Mouse (Mus musculus) urinary bladder, adult 18-20 months (tissue): ENCODE measurements around the gene Abhd16a.
A peak's percentile ranks its signal among the peaks of the same experiment; 100 is the strongest.
"Not testable (repeated sequence)": the region's sequence is repeated elsewhere in the genome, so short reads cannot be mapped to it uniquely, and the experiment has no call there.

Experiments
- DNase-seq, 2 experiments: peaks; one replicate each; pipeline ENCODE4 v3.0.0; 2022; ENCODE audit warnings: low spot score in 2 of 2, mixed read lengths in 2 of 2

The Abhd16a gene

DNA sequence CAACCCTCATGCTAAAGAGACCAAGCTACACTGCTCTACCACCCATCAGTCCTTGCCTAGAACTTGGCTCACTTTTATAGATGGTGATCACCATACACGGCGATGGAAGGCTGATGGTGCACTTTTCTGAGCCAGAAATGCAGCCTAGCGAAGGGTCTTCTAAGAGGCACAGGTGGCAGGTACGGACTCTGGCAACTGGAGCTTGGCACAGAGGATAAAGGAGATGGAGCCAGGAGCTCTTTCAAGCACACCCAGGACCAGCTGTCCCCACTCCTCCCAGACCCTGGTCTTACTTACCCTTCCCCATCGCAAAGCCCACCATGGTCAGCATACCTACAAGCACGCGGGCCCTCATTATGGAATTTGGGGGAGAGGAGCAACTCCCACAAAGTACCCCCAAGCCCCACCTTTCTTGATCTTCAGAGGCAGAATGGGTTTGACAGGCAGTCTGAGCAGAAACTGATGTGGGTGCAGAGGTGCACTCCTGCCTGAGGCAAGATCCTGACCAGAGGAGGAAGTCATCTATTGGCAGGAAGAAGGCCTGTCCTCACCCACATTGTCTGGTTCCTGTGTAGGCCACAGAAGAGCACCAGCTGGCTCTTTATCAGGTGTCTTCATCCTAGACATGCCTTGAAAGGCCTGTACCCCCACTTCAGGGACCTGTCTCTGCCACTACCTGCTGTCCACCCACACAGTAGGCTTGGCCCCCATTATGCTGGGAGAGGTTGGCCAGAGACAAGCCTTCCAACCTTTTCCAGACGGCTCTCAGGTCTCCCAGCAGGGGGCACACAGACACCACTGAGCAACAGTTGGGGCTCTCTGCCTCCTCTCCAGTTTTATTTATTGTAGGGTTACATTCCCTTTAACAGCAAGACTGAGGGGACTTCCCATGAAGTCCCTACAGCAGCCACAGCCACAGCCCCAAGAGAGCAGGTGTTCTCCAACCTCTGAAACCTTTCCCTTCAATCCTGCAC is 26.3 kb downstream of the Abhd16a start, which contains the start of gene Ly6g5b:
Gene Ly6g5b, minus strand, starts transcription at position 383 of the 974 bp plus-strand sequence.
- no peak for DNase-seq

- peak in 1 of 2 experiments; percentile 25 for DNase-seq
Measured at GRCm38 (mm10) chr17:35120745-35121142, 31.7 kb downstream of the Abhd16a start.

DNA sequence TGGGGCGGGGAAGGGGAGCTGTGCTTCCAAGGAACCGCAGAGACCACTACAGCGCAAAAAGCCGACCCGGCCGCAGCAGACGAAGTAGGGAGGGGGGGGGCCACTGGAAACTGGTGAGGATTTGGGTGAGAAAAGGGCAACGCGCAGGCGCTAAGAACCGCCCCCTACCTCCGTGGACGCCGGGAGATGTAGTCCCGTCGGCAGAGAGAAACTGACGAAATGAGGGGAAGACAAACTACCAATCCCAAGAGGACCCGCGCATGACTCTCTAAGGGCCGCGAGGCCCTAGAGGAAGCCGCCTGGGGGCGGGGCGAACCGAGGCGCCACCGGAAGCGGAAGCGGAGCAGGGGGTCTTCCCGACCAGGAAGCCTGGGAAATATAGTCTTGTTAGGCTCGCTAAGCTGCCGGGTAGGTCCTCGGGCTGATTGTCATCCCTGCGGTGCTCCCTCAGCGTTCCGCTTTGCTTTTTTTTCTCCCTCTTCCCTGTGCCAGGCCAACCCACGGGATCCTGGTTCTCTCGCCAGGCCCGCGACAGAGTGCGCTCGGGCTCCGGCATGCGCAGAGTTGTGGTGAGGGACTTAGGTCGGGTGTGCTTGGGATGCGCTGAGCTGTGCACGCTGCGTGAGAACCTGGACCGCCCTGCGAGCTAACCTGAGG is 32.2 kb downstream of the Abhd16a start, which contains the start of gene Gpank1:
Gene Gpank1, plus strand, starts transcription at position 313 of the 657 bp plus-strand sequence.
- peak; percentile 90 to 98 for DNase-seq

- DNase-seq, result no peak
Measured at GRCm38 (mm10) chr17:35121871-35122303, 32.8 kb downstream of the Abhd16a start, which contains the start of gene Csnk2b. Gene Csnk2b, minus strand, starts transcription at chr17:35122053.

- DNase-seq, result not testable (repeated sequence)
Measured at GRCm38 (mm10) chr17:35123287-35123686, 34.2 kb downstream of the Abhd16a start.

DNA sequence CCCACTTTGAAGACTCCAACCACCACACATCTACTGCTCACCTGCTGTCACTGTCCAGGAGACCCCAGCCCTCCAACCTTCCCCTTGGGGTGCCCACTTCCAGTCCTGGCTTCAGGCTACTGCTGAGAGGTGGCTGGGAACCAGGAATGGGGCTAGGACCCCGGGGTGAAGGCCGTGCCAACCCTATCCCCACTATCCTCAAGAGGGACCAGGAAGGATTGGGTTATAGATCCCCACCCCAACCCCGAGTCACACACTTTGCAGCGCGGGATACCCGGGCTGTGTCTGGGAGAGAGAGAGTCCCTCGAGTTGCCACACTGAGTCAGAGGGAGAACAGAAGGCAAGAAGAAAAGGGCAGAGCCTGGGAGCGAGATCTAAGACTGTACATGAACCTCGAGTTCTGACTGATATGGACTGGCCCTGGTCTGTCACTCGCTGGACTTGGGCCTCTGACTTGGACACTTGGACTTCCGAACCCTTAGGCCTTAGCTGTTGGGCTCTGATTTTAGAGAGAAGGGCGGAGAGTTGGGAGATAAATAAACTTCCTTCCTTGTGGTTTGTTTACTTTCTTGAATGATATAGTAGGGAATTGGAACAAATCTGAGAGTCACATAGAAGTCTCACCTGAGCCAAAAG is 35.3 kb downstream of the Abhd16a start:
- not testable (repeated sequence) for DNase-seq

GRCm38 (mm10) chr17:35125081-35125480 is 36.0 kb downstream of the Abhd16a start:
- no peak for DNase-seq

- no peak for DNase-seq
Measured at GRCm38 (mm10) chr17:35125578-35125977, 36.5 kb downstream of the Abhd16a start.

- peak; percentile 65 to 76 for DNase-seq
Measured at GRCm38 (mm10) chr17:35126206-35126611, 37.1 kb downstream of the Abhd16a start, which contains the start of gene D17H6S53E. Gene D17H6S53E, plus strand, starts transcription at chr17:35126373.

DNA sequence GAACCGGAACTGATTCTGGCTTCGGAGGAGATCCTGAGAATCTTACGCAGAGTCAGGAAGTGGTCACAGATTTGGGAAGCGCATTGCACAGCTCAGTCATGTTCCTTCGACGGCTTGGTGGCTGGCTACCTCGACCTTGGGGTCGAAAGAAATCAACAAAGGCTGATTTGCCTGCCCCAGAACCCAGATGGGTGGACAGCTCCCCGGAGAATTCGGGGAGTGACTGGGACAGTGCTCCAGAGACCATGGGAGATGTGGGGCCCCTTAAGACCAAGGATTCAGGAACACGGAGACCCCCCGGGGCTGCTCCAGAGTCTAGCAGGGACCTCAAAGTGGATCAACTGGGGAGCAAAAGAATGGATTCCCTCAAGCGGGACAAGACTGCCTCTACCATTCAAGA is 38.0 kb downstream of the Abhd16a start:
- DNase-seq, result no peak

- DNase-seq, result no peak
Measured at GRCm38 (mm10) chr17:35128996-35129395, 39.9 kb downstream of the Abhd16a start.

GRCm38 (mm10) chr17:35131038-35131437 is 42.0 kb downstream of the Abhd16a start:
- no peak for DNase-seq

DNA sequence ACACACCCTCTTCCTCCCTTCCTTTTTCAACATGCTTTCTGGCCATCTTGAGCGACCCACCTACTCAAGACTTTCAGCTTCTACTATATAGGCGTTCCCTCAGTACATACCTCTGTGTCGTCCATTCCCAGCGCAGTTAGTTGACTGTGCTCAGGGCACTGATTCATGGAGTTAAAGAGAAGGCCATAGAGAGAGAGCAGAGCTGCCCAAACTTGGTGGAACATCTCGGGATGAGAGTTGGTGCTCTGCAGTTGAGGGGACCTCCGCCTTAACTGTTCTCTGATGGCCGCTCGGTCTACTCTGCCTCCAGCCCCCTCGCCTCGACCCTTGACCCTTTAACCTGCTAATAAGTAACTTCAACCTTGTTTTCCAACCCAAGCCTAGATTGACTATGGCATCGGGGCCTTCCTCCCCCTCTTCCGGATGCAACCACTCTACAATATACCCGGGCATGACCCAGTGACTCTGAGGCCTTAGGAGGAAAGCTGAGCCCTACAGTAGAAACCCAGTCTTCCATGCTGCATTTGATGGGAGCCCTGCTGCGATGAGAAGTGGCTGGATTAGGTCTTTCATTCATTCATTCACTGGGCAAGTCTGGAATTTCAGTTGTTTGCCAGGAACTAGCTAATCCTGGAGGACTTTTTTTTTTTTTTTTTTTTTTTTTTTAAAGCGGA is 42.6 kb downstream of the Abhd16a start, which contains the start of gene Apom:
Gene Apom, minus strand, starts transcription at position 551 of the 674 bp plus-strand sequence.
- DNase-seq, result no peak

DNA sequence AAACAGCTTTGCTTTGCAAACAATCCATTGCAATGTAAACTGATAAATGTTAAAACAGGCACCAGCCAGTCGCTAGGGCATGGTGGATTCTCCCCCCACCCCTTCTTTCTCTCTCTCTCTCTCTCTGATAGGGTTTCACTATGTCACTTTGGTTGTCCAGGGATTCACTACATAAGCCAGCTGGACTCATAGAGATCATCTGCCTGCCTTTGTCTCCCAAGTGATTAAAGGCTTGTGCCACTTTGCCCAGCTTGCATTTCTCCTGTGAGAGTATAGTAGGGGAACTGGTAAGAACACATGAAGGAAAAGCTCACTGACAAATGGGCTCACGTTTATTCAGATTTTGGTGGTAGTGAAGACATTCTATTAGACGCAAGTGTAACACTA is 43.1 kb downstream of the Abhd16a start:
- DNase-seq, result no peak

DNA sequence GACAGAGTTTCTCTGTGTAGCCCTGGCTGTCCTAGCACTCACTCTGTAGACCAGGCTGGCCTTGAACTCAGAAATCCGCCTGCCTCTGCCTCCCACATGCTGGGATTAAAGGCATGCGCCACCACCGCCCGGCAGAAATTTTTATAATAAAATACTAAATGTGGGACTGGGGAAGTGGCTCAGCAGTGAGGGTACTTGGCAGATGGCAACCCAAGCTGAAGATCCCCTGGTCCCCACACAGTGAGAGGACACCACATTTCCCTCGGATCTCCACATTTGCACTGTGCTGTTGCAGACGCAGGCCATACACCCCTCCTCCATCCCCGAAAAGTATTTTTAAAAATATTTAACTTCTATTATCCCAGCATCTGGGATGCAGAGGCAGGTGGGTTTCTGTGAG is 44.5 kb downstream of the Abhd16a start:
- DNase-seq, result no peak

- peak; percentile 87 to 93 for DNase-seq
Measured at GRCm38 (mm10) chr17:35134801-35135590, 45.9 kb downstream of the Abhd16a start, which contains the start of gene Bag6. Gene Bag6, plus strand, starts transcription at chr17:35135178.

DNA sequence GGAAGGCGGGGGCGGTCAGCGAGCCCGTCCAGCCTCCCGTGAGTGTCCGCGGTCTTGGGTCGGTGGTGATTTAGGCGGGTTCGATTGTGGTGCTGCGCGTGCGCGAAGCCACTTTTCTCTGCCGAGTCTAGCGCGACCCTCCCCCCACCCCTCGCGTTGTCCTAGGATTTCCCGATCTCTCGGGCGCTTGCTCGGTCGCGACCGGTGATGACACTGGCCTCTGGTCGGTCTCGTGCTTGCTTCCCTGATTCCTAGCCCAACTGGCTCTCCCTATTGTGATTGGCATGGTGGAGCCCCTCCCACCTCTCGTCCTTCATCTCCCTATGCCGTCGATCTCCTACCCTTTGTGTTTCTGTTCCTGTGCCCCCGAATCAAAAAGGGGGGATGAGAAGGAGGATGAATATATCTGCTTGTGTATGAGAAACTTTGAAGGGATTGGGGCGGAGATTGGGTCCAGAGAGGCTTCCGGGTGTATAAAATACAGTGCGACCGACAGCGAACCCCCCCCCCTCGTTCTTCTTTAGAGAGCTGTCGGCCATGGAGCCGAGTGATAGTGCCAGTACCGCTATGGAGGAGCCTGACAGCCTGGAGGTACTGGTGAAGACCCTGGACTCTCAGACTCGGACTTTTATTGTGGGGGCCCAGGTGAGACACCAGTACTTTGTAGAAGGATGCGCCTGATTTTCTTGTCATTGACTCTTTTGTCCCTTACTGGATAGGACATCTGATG is 46.7 kb downstream of the Abhd16a start:
- no peak for DNase-seq

DNA sequence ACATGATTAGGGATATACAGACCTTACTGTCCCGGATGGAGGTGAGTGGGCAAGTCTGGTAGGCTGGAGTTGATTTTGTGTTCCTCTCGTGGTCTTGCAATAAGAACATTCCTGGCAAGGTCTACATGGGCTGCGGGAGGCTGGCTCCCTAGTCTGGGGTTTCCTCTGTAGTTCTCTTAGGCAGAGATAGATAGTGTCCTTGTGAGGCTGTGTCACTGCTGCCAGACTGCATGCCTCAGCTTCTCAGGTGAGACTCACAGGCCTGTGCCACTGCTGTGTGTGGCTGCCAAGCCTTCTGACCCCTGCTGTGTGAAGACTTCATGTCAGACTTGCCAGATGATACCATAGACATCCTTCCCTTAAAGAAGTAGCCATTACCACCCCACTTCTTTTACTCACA is 50.2 kb downstream of the Abhd16a start:
- no peak for DNase-seq

GRCm38 (mm10) chr17:35140490-35140996 is 51.5 kb downstream of the Abhd16a start:
- DNase-seq, result no peak
